Mouse (Mus musculus) forebrain, embryonic 11.5 days (tissue): ENCODE results near the gene Pias4. TPM values are rescaled to one million over a fixed set of nuclear protein-coding genes. Genes with fewer than 3 reads are reported as not detected.
"Not testable (repeated sequence)": the region's sequence is repeated elsewhere in the genome, so short reads cannot be mapped to it uniquely, and the experiment has no call there.

ENCODE experiments used
- ATAC-seq: fragments of 200-750 bp; cut with Nextera tagmentation; replicated peaks from 2 replicates; pipeline ENCODE4 v1.8.0; 2017; ENCODE audit warnings: moderate TSS enrichment; ENCODE audit not compliant: low FRiP score
- DNase-seq: peaks from one replicate; pipeline ENCODE4 v3.0.0-alpha.2; 2017; ENCODE audit warnings: low spot score
- H3K27ac ChIP-seq: fragments of 300-500 bp; sonication (generic); 2 replicates; pipeline ENCODE4 v1.5.1; 2014; ENCODE audit warnings: low read depth, low read length
- H3K27me3 ChIP-seq: fragments of 300-500 bp; sonication (generic); 2 replicates; pipeline ENCODE4 v1.6.1; 2014; ENCODE audit warnings: mild to moderate bottlenecking, low read length, mixed read lengths; ENCODE audit not compliant: control insufficient read depth, insufficient read depth
- H3K36me3 ChIP-seq: fragments of 300-500 bp; sonication (generic); 2 replicates; pipeline ENCODE4 v1.6.1; 2014; ENCODE audit warnings: mild to moderate bottlenecking, low read length, moderate library complexity, mixed read lengths; ENCODE audit not compliant: control insufficient read depth, insufficient read depth
- H3K4me1 ChIP-seq: fragments of 300-500 bp; sonication (generic); replicated peaks from 2 replicates; pipeline ENCODE4 v1.6.1; 2014; ENCODE audit warnings: low read length, mixed read lengths; ENCODE audit not compliant: control insufficient read depth, insufficient read depth
- H3K4me2 ChIP-seq: fragments of 300-500 bp; sonication (generic); 2 replicates; pipeline ENCODE4 v1.6.1; 2014; ENCODE audit warnings: low read depth, mild to moderate bottlenecking, low read length, moderate library complexity, mixed read lengths; ENCODE audit not compliant: severe bottlenecking
- H3K4me3 ChIP-seq: fragments of 300-500 bp; sonication (generic); 2 replicates; pipeline ENCODE4 v1.5.1; 2014; ENCODE audit warnings: low read depth, low read length
- H3K9ac ChIP-seq: fragments of 300-500 bp; sonication (generic); 2 replicates; pipeline ENCODE4 v1.6.1; 2014; ENCODE audit warnings: low read length
- H3K9me3 ChIP-seq: fragments of 300-500 bp; sonication (generic); 2 replicates; pipeline ENCODE4 v1.6.1; 2016; ENCODE audit warnings: low read length, mixed read lengths; ENCODE audit not compliant: control insufficient read depth
- WGBS: fragments of 180-500 bp; shearing (Covaris S2); extraction: QIAGEN DNeasy Blood & Tissue Kit; methylation state at CpG from one replicate; pipeline ENCODE4 v1.1.7; 2014; 5-methylcytosine and 5-hydroxymethylcytosine counted together
- polyA plus RNA-seq: library from polyadenylated mRNA; unstranded; fragments of >200 nt; fragmentation: Nextera tagmentation; extraction: Ambion mirVana; gene quantifications from 2 replicates; pipeline ENCODE4 v1.2.1, GENCODE M21; 2014

Pias4 gene
- polyA plus RNA-seq, 1 experiment from 2014 or later: 54.0 TPM

- Histone ChIP-seq H3K27ac (peak within 1 kb of the TSS; percentile 59), H3K4me2 (peak within 1 kb of the TSS; percentile 68), H3K4me3 (peak within 1 kb of the TSS; percentile 66), H3K9ac (peak within 1 kb of the TSS; percentile 69), H3K36me3 (peaks cover 32% of the 10 kb centered on the region), H3K9me3 (no peaks in the 10 kb centered on the region), H3K4me1 (peaks cover 11% of the 10 kb centered on the region), H3K27me3 (no peaks in the 10 kb centered on the region)
- DNase-seq: no peak
- ATAC-seq: no peak
- WGBS: 88% methylated on average over 5 of the region's 5 CpGs
Measured at GRCm38 (mm10) chr10:81183805-81184204, 16.1 kb upstream of the Pias4 start, which contains the start of gene 4930442H23Rik. Gene 4930442H23Rik (minus strand): TSS chr10:81183849.

- H3K4me1 ChIP-seq: peaks cover 18% of the 10 kb centered on the region
- H3K36me3 ChIP-seq: peaks cover 43% of the 10 kb centered on the region
- ATAC-seq (peak; percentile 95), DNase-seq (peak; percentile 97)
- 5% methylated on average over 53 of the region's 53 CpGs for WGBS
- peak within 1 kb of the TSS; percentile 69 for H3K9ac ChIP-seq
- peak within 1 kb of the TSS; percentile 68 for H3K4me2 ChIP-seq
- no peaks in the 10 kb centered on the region for H3K27me3 ChIP-seq
- peak within 1 kb of the TSS; percentile 66 for H3K4me3 ChIP-seq
- H3K27ac ChIP-seq: peak within 1 kb of the TSS; percentile 59
- no peaks in the 10 kb centered on the region for H3K9me3 ChIP-seq
Measured at GRCm38 (mm10) chr10:81182336-81183333, 14.9 kb upstream of the Pias4 start, which contains the start of gene Dapk3. Gene Dapk3 (plus strand): TSS chr10:81183005.

DNA sequence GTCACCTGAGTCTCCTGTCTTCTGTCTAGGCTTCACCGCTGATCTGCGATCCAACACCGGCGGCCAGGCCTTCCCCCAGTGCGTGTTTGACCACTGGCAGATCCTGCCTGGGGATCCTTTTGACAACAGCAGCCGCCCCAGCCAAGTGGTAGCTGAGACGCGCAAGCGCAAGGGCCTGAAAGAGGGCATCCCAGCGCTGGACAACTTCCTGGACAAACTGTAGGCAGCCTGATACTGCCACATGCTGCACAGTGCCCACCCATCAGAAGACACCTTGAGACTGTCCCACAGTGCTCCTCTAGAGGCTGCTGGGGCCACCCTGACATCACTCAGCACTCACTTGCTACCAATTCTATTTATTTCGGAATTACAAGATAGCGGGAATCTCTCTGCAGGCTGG lies 14.1 kb upstream of the Pias4 start:
- WGBS: 80% methylated on average over 12 of the region's 12 CpGs
- not testable (repeated sequence) for H3K4me2 ChIP-seq

DNA sequence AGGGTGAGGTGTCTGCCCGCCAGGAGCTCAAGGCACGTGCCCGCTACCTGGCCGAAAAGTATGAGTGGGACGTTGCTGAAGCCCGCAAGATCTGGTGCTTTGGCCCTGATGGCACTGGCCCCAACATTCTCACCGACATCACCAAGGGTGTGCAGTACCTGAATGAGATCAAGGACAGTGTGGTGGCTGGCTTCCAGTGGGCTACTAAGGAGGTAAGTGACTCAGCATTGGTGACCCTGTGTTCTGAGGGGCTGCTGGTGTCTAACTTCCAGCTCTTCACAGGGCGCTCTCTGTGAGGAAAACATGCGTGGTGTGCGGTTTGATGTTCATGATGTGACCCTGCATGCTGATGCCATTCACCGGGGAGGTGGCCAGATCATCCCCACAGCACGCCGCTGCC lies 13.2 kb upstream of the Pias4 start:
- Histone ChIP-seq H3K9ac (no peak overlapping the region), H3K36me3 (peaks cover 43% of the 10 kb centered on the region), H3K27ac (no peak overlapping the region), H3K4me1 (peaks cover 21% of the 10 kb centered on the region), H3K9me3 (no peaks in the 10 kb centered on the region), H3K27me3 (no peaks in the 10 kb centered on the region), H3K4me2 (no peak overlapping the region), H3K4me3 (no peak overlapping the region)
- ATAC-seq: no peak
- DNase-seq: no peak
- WGBS: 92% methylated on average over 13 of the region's 13 CpGs

More for the DNA sequence above, 14.1 kb upstream of the Pias4 start:
- H3K4me3 ChIP-seq, ATAC-seq, H3K9me3 ChIP-seq, H3K27ac ChIP-seq, H3K9ac ChIP-seq, DNase-seq, H3K27me3 ChIP-seq: not testable (repeated sequence)
- peaks cover 21% of the 10 kb centered on the region for H3K4me1 ChIP-seq
- peaks cover 43% of the 10 kb centered on the region for H3K36me3 ChIP-seq

GRCm38 (mm10) chr10:81179451-81180342 lies 12.0 kb upstream of the Pias4 start:
- H3K36me3 ChIP-seq: peaks cover 43% of the 10 kb centered on the region
- no peak overlapping the region for H3K9ac ChIP-seq
- no peaks in the 10 kb centered on the region for H3K9me3 ChIP-seq
- no peak overlapping the region for H3K27ac ChIP-seq
- WGBS: 90% methylated on average over 32 of the region's 32 CpGs
- no peak for ATAC-seq
- peaks cover 28% of the 10 kb centered on the region for H3K4me1 ChIP-seq
- H3K4me2 ChIP-seq: no peak overlapping the region
- H3K27me3 ChIP-seq: no peaks in the 10 kb centered on the region
- no peak for DNase-seq
- H3K4me3 ChIP-seq: no peak overlapping the region

GRCm38 (mm10) chr10:81178927-81179326 lies 11.2 kb upstream of the Pias4 start:
- Histone ChIP-seq H3K9ac (no peak overlapping the region), H3K27me3 (no peaks in the 10 kb centered on the region), H3K4me3 (no peak overlapping the region), H3K36me3 (peaks cover 43% of the 10 kb centered on the region), H3K9me3 (no peaks in the 10 kb centered on the region), H3K4me2 (no peak overlapping the region), H3K4me1 (peaks cover 29% of the 10 kb centered on the region), H3K27ac (no peak overlapping the region)
- ATAC-seq: no peak
- DNase-seq: no peak
- 91% methylated on average over 11 of the region's 11 CpGs for WGBS

GRCm38 (mm10) chr10:81177958-81178712 lies 10.4 kb upstream of the Pias4 start:
- DNase-seq (no peak), ATAC-seq (no peak)
- Histone ChIP-seq H3K4me3 (peak overlapping the region; percentile 100), H3K4me2 (peak overlapping the region; percentile 99), H3K9me3 (no peaks in the 10 kb centered on the region), H3K27ac (no peak overlapping the region), H3K36me3 (peaks cover 43% of the 10 kb centered on the region), H3K27me3 (no peaks in the 10 kb centered on the region), H3K9ac (peak overlapping the region; percentile 98), H3K4me1 (peaks cover 28% of the 10 kb centered on the region)
- 73% methylated on average over 14 of the region's 14 CpGs for WGBS
